Mouse (Mus musculus) granulocyte monocyte progenitor cell, adult 5-6 weeks (primary cell): ENCODE results near the gene Wtap. TPM values are rescaled to one million over a fixed set of nuclear protein-coding genes. Genes with fewer than 3 reads are reported as not detected.

ENCODE experiments used
- total RNA-seq, 2 experiments: library from RNA; stranded (forward) in 1 of 2; stranded (reverse) in 1 of 2; fragments of 200-712, 200-1000 nt in 1 of 2; fragments of >200 nt in 1 of 2; fragmentation: Nextera tagmentation in 1 of 2; gene quantifications; 2 replicates each; pipeline ENCODE4 v1.2.3; 2014 to 2017

Gene Wtap
- total RNA-seq, 2 experiments from 2014 or later: 83.4 to 208 TPM

Other genes starting within 250 kb of the Wtap start
- 0.04 and 0.73 TPM in 2 replicates for gene Igf2r, start 224.5 kb downstream of the Wtap start, total RNA-seq (2014; fragmentation: Nextera tagmentation)
- 0.78 and 1.5 TPM in 2 replicates for gene Igf2r, start 224.5 kb downstream of the Wtap start, total RNA-seq (2017)
- gene Mas1, start 126.0 kb downstream of the Wtap start, total RNA-seq (2014; fragmentation: Nextera tagmentation): not detected in 2 replicates
- not detected in 2 replicates for gene Mas1, start 126.0 kb downstream of the Wtap start, total RNA-seq (2017)
- gene Mrgprh, start 118.1 kb downstream of the Wtap start, total RNA-seq (2014; fragmentation: Nextera tagmentation): not detected in 2 replicates
- gene Mrgprh, start 118.1 kb downstream of the Wtap start, total RNA-seq (2017): not detected in 2 replicates
- 1.7 and 3.5 TPM in 2 replicates for gene Pnldc1, start 83.9 kb downstream of the Wtap start, total RNA-seq (2014; fragmentation: Nextera tagmentation)
- 1.6 TPM in 1 of 2 replicates, not detected in the other for gene Pnldc1, start 83.9 kb downstream of the Wtap start, total RNA-seq (2017)
- gene Tcp1, start 78.5 kb downstream of the Wtap start, total RNA-seq (2014; fragmentation: Nextera tagmentation): 377 and 436 TPM in 2 replicates
- 932 and 1,001 TPM in 2 replicates for gene Tcp1, start 78.5 kb downstream of the Wtap start, total RNA-seq (2017)
- 138 and 143 TPM in 2 replicates for gene Mrpl18, start 77.8 kb downstream of the Wtap start, total RNA-seq (2014; fragmentation: Nextera tagmentation)
- gene Mrpl18, start 77.8 kb downstream of the Wtap start, total RNA-seq (2017): 190 and 222 TPM in 2 replicates
- not detected in 2 replicates for gene Acat3, start 53.6 kb downstream of the Wtap start, total RNA-seq (2014; fragmentation: Nextera tagmentation)
- gene Acat3, start 53.6 kb downstream of the Wtap start, total RNA-seq (2017): 1.1 and 1.2 TPM in 2 replicates
- 21.4 and 22.9 TPM in 2 replicates for gene Acat2, start 33.4 kb downstream of the Wtap start, total RNA-seq (2014; fragmentation: Nextera tagmentation)
- 20.6 and 21.4 TPM in 2 replicates for gene Acat2, start 33.4 kb downstream of the Wtap start, total RNA-seq (2017)
- gene Sod2, start 12.7 kb upstream of the Wtap start, total RNA-seq (2014; fragmentation: Nextera tagmentation): 53.7 and 64.0 TPM in 2 replicates
- 79.6 and 99.7 TPM in 2 replicates for gene Sod2, start 12.7 kb upstream of the Wtap start, total RNA-seq (2017)
- gene Gpr31b, start 58.1 kb upstream of the Wtap start, total RNA-seq (2014; fragmentation: Nextera tagmentation): not detected in 2 replicates
- gene Gpr31b, start 58.1 kb upstream of the Wtap start, total RNA-seq (2017): 0.21 and 1.6 TPM in 2 replicates
- gene Tcp10b, start 66.9 kb upstream of the Wtap start, total RNA-seq (2014; fragmentation: Nextera tagmentation): not detected in 2 replicates
- gene Tcp10b, start 66.9 kb upstream of the Wtap start, total RNA-seq (2017): not detected in 2 replicates
- gene Unc93a, start 137.6 kb upstream of the Wtap start, total RNA-seq (2014; fragmentation: Nextera tagmentation): not detected in 2 replicates
- gene Unc93a, start 137.6 kb upstream of the Wtap start, total RNA-seq (2017): not detected in 2 replicates
- not detected in 2 replicates for gene Smok2a, start 227.0 kb upstream of the Wtap start, total RNA-seq (2014; fragmentation: Nextera tagmentation)
- not detected in 2 replicates for gene Smok2a, start 227.0 kb upstream of the Wtap start, total RNA-seq (2017)
- not detected in 2 replicates for gene Smok2b, start 236.1 kb upstream of the Wtap start, total RNA-seq (2014; fragmentation: Nextera tagmentation)
- not detected in 2 replicates for gene Smok2b, start 236.1 kb upstream of the Wtap start, total RNA-seq (2017)